Mouse (Mus musculus) small intestine, adult 10 weeks (tissue): ENCODE data around the gene Enthd1. TPM values are rescaled to one million over a fixed set of nuclear protein-coding genes. Genes with fewer than 3 reads are reported as not detected.

ENCODE experiments used
- polyA plus RNA-seq: library from polyadenylated mRNA; stranded (reverse); fragments of 350-450 nt; fragmentation: Illumina TruSeq; extraction: RNeasy Lipid Tissue Mini Kit (QIAGEN cat#74804); gene quantifications from one replicate; pipeline ENCODE4 v1.2.3, GENCODE M21; 2014; ENCODE audit warnings: low replicate concordance

Enthd1 gene
- not detected for polyA plus RNA-seq

GRCm38 (mm10) chr15:80565106-80565665, at the start of gene Enthd1:
TSS of gene Enthd1 (minus strand) at chr15:80565156.

GRCm38 (mm10) chr15:80572291-80572690, 7.3 kb upstream of the Enthd1 start, which contains the start of gene Grap2:
TSS of gene Grap2 (plus strand) at chr15:80572594.

Other genes starting within 250 kb of the Enthd1 start
- 1.0 TPM for gene Grap2, start 7.4 kb upstream of the Enthd1 start, polyA plus RNA-seq
- gene Fam83f, start 106.7 kb upstream of the Enthd1 start, polyA plus RNA-seq = 0.71 TPM
- gene Tnrc6b, start 146.2 kb upstream of the Enthd1 start, polyA plus RNA-seq = 13.6 TPM